Mouse (Mus musculus): ENCODE results near the gene BC107364. TPM values are rescaled to one million over a fixed set of nuclear protein-coding genes. Genes with fewer than 3 reads are reported as not detected.
"Not testable (repeated sequence)": the region's sequence is repeated elsewhere in the genome, so short reads cannot be mapped to it uniquely, and the experiment has no call there.

BC107364 gene
- polyA plus RNA-seq, 1 experiment = 0.29 TPM

DNA sequence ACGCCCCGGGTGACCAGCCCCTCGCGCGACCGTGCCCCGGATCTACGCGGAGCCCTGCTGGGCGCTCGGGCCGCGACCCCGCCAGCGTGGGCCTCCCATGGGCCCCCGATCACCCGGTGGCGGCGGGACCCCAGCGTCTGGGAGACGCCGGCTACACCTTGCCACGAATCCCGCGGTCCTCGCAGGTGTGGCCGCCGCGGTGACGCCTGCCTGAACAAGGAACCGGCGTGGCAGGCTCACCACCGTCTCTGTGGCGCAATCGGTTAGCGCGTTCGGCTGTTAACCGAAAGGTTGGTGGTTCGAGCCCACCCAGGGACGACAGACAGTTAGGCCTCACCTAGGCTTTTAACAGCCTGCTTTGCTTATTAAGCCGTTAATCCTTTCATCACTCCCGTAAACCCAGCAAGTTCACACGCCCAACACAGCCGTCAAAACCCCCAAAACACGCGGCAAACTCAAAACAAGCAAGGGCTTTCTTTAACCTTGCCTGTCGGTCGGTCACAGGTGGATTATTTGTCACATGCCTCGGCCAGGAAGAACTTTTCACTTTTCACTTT is 847 bp downstream of the BC107364 start:
- DNase-seq (ENCODE audit: low spot score) = not testable (repeated sequence)

DNA sequence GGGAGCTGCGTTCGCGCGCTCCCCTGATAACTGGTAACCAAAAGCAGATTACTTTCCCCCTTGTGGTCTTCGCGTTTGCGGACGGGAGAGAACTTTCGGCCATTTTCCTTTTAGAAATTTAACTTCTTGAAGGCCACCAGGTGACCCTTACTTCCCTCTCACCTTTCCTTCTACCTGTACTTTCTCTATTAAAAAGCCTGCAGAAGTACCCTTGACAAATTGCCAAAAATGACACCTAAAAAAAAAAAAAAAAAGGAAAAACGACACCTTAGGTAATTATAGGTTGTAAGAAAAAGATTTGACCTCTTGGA is 1.6 kb downstream of the BC107364 start:
- DNase-seq (ENCODE audit: low spot score) = not testable (repeated sequence)

DNA sequence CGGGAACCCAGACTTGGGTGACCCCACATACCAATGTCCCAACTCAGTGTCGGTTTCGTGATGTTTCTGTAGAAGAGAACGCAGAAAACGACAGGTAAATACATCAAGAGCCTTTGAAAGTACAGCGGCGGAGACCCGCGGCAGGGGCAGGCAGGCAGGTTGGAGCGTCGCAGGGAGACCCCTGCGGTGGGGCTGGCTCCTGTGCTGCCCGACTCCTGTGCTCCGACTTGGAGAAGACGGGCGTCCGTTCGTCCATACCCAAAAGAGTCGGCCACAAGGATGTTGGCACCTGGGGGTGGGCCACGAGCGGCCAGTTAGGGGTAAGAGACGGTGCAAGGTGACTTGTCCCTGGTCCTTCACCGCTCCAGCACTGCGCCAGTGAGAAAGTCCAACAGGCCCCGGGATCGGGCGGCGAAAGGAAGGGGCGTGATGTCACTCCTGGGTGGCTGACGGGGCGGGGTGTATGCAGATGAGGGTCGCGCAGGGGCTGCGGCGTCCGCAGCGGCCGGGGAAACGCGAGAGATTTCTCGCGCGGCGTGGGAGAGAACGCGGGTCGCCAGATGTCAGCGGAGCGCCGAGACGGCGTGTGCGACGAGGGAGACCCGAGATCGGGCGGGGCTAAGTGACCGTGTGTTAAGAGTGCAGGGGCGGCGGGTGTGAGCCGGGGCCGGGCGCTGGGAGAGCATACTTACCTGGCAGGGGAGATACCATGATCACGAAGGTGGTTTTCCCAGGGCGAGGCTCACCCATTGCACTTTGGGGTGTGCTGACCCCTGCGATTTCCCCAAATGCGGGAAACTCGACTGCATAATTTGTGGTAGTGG is 2.1 kb downstream of the BC107364 start:
- not testable (repeated sequence) for DNase-seq (ENCODE audit: low spot score)

DNA sequence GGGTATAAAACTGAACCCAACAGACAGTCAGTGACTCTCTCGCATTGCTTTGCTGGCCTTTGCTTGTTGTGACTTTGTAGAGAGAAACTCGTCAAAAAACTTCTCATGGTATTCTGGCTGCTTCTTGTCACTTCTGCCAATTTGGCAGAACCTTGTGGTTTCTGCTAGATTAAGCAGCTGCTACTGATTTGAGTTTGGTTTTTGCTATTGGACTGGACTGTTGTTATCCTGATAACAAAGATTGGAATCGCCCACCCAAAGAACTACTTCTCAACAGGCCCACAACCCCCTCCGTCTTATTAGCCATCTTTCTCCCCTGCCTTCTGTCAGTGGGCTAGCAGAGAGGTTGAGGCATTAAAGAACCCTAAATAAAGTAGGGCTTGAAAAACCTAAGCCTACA is 6.7 kb downstream of the BC107364 start:
- no peak for DNase-seq (ENCODE audit: low spot score)

DNA sequence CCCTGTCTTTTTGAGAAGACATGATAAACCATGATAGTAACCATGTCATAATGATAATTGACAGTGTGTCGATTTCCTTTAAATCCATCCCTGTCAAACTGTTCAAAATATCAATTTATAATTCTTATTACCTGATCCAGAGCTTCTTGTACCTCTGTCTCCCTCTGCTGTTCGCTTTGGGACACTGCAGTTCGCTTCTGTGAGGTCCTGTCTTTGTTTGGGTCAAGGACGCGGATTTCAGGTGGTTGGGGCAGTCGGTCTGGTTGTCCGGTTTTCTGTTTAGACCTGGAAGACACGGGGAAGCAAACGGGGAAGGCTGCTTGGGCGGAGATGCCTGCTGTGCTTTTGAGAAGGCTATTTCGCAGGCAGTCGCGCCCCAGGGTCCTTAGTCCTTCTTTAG is 11.5 kb downstream of the BC107364 start:
- DNase-seq (ENCODE audit: low spot score) = peak; percentile 33

DNA sequence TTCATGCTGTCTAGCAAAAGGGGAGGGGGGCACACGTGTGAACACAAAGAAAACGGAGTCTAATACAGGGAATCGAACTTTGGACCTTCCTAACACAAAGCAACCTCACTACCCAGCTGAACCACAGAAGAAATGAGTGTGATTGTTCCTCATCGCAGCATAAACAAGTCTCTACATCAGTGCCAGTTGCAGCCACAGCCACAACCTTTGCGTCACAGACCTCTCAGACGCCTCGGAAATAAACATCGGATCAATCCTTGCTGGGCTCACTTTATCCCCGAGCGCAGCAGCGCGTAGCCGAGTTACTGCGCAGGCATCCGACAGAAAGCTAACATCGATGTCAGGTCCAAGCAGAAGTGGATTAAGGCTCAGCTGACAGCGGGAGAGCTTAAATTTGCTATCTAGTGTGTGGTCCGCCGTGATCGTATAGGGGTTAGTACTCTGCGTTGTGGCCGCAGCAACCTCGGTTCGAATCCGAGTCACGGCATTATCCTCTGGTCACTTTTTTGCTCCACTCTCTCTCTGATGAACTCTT is 16.5 kb downstream of the BC107364 start:
- DNase-seq (ENCODE audit: low spot score) = no peak

- no peak for DNase-seq (ENCODE audit: low spot score)
Observed at GRCm38 (mm10) chr3:96432207-96432606, 19.9 kb downstream of the BC107364 start.

DNA sequence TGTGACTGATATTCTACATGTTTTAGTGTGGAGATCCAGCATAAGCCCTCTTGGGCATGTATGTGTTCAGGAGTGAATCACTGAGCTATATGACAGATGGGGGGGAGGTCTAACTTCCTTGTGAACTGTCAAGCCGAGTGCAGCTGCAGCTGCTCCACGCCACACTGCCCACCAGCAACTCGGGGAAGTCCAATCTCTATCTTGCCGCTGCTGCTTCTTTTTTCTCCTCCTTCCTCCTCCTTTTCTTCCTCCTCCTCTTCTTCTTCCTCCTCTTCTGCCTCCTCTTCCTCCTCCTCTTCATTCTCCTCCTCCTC is 22.3 kb downstream of the BC107364 start:
- no peak for DNase-seq (ENCODE audit: low spot score)

GRCm38 (mm10) chr3:96428941-96429818 is 22.9 kb downstream of the BC107364 start:
- no peak for DNase-seq (ENCODE audit: low spot score)

GRCm38 (mm10) chr3:96427761-96428462 is 24.2 kb downstream of the BC107364 start:
- DNase-seq (ENCODE audit: low spot score) = no peak

GRCm38 (mm10) chr3:96427311-96427710 is 24.8 kb downstream of the BC107364 start:
- no peak for DNase-seq (ENCODE audit: low spot score)

DNA sequence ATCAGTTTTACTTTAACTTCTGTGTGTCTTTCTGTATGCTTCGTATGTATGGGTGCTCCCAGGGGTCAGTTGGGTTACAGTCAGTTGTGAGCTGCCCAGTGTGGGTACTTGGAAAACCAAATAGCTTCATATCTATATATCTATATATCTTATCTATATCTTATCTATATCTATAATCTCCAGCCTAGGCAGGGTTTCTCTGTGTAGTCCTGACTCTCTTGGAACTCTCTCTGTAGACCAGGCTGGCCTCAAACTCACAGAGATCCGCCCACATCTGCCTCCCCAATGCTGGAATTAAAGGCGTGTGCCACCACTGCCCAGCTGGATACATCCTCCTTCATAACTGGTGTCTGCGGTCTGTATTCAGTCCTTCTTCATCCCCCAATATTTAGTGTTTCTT is 25.8 kb downstream of the BC107364 start:
- DNase-seq (ENCODE audit: low spot score) = no peak

- DNase-seq (ENCODE audit: low spot score) = not testable (repeated sequence)
Observed at GRCm38 (mm10) chr3:96424447-96424846, 27.7 kb downstream of the BC107364 start.

DNA sequence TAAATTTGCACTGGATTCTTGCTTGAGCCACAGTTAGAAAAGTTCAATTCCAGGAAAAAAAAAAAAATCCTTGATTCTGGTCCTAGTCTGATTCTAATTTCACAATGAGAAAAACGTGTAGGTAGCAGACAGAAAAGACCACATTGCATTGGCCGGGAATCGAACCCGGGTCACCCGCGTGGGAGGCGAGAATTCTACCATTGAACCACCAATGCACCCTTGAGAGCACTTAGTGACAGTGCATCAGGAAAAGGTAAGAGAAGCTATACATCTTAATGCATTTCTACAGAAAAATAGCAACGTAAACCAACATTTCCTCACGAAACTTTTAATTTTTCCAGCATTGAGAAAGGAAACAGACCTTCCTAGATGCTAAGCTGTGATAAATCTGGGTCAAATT is 28.2 kb downstream of the BC107364 start:
- DNase-seq (ENCODE audit: low spot score) = no peak

DNA sequence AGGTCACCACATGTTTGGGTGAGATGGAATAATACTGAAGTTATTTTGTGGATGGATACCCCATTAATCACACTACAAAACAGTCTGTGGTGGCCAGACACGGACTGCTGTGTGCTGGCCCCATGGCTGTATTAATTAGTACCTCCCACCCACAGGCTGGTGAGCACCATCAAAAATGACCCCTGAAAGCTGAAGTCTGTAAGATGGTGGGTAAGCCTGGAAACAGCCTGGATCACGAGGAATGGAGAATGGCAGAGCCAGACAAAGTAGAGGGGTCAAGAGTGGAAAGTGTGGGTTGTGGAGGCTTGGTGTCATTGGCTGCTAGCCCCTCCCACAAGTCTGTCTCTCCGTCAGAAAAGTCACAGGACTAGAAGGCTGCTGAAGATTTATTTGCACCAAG is 31.3 kb downstream of the BC107364 start:
- no peak for DNase-seq (ENCODE audit: low spot score)

DNA sequence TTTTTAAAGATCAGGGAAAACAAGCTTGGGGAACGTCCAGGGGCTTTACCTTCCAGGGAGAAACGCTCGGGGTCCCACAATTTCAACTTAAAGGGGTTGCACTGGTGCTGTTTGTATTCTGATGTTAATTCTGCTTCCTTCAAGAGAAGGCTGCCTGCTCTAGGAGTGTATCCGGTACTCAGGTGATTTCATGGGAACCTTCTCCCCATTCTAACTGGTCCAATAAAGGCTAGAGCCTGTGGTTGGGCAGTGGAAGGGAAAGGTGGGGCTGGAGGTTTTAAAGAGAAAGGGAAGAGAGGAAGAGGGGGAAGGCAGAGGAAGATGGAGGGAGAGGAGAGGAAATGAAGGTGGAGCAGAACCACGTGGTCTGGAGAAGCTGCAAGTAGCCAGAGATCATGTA is 33.2 kb downstream of the BC107364 start:
- DNase-seq (ENCODE audit: low spot score) = not testable (repeated sequence)

- no peak for DNase-seq (ENCODE audit: low spot score)
Observed at GRCm38 (mm10) chr3:96417850-96418815, 34.0 kb downstream of the BC107364 start.

DNA sequence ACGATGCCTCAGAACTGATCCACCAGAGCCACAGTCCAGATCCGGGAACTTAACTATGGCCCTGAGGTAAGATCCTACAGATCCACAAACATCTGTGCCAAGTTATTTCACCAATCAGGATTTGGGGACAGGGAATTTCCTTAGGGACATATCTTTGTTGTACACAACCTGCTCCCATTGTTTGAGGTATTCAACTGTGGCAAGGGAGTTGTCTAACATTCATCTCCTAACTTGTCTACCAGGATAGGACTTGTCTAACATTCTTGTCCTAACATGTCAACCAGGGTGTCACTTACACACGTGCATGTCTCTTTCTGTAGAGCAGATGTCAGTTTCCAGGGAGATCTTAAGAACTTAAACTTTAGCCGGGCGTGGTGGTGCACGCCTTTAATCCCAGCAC is 35.5 kb downstream of the BC107364 start:
- no peak for DNase-seq (ENCODE audit: low spot score)

GRCm38 (mm10) chr3:96416056-96416455 is 36.0 kb downstream of the BC107364 start:
- no peak for DNase-seq (ENCODE audit: low spot score)

DNA sequence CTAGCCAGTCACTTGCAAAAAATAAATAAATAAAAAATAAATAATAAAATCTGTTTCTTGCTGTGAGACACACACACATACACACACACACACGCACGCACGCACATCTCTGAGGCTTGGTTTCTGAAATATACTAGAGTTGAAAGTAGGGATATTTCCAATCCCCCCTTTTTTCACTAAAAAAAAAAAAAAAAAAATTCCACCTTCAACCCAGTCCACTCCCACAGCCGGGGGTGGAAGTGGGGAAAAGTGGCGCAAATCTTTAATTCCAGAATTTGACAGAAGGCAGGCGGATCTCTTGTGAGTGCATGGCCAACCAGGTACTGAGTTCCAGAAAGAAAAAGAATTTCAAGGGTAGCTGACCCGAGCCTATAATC is 37.2 kb downstream of the BC107364 start:
- no peak for DNase-seq (ENCODE audit: low spot score)
